Mouse (Mus musculus): ENCODE measurements around the gene Pafah1b1. TPM values are rescaled to one million over a fixed set of nuclear protein-coding genes. Genes with fewer than 3 reads are reported as not detected.

Gene Pafah1b1
- polyA plus RNA-seq, 1 experiment from 2014 or later = 59.6 TPM

DNA sequence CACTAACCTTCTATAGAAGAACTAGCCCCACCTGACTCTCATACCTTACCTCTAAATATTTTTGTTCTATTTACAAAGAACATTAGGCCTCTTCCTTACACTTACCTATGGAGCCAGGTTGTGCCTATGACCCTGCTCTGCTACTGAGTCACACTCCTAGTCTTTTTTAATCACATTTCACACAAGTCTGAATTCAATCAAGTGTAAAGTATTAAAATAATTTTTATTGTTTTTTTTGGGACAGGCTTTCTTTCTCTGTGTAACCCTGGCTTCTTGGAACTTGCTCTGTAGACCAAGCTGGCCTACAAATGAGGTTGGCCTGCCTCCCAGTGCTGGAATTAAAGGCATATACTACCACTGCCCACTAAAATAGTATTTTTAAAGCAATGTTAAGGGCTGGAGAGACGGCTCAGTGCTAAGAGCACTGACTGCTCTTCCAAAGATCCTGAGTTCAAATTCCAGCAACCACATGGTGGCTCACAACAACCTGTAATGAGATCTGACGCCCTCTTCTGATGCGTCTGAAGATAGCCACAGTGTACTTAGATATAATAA is 8.4 kb downstream of the Pafah1b1 start:
- no peaks in the 10 kb centered on the region for H3K36me3 ChIP-seq
- no peak overlapping the region for H3K4me3 ChIP-seq (replicated peaks)
- WGBS = 92% methylated on average over 3 of the region's 3 CpGs
- ATAC-seq = no peak
- H3K27ac ChIP-seq = no peak overlapping the region
- H3K9ac ChIP-seq (replicated peaks) = no peak overlapping the region
- no peaks in the 10 kb centered on the region for H3K27me3 ChIP-seq
- no peaks in the 10 kb centered on the region for H3K9me3 ChIP-seq
- H3K4me1 ChIP-seq (replicated peaks) = peaks cover 29% of the 10 kb centered on the region
- no peak overlapping the region for H3K4me2 ChIP-seq (replicated peaks)

DNA sequence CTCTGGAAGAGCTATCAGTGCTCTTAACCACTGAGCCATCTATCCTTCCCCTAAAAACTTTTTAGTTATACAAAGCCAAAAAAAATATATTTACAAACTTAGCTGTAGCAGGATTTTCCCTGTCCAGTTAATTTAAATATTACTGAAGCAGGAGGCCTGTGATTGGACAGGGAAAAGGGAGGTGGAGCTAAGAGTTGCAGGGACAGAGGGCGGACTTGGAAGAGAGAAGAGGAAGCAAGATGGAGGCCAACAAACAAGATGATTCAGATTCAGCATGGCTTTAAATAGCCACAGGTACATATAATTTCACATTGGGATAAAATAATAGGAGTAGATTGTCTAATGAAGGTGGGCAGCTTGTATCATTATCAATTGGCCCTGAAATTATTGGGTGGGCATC is 13.8 kb downstream of the Pafah1b1 start:
- 97% methylated on average over 1 of the region's 1 CpGs for WGBS
- 0 out of 2 replicates have a peak, but pooled peaks cover 4% of the 10 kb centered on the region for H3K4me1 ChIP-seq (replicated peaks)
- H3K36me3 ChIP-seq = no peaks in the 10 kb centered on the region

DNA sequence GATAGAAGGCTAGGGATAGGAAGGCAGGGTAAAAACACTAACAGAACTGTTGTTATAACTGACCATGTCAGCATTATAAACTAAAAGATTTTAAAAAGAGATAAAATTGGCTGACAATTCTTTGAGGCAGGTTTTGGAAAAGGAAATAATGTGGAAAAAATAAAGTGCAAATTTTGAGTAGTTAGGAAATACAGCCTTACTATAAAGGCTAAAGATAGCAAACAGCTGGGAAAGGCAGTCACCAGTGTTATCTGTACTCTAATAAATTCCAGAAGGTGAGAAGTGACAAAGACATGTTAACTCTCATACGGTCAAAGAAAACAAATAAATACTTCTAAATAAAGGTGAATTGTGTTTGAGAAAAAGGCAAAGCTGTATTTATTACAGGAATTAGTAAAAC is 15.7 kb downstream of the Pafah1b1 start:
- Histone ChIP-seq H3K27me3 (no peaks in the 10 kb centered on the region), H3K9me3 (no peaks in the 10 kb centered on the region), H3K4me1 (replicated peaks) (0 out of 2 replicates have a peak, but pooled peaks cover 4% of the 10 kb centered on the region), H3K4me3 (replicated peaks) (no peak overlapping the region), H3K27ac (no peak overlapping the region), H3K36me3 (no peaks in the 10 kb centered on the region), H3K4me2 (replicated peaks) (no peak overlapping the region), H3K9ac (replicated peaks) (no peak overlapping the region)
- ATAC-seq = no peak
- 93% methylated on average over 1 of the region's 1 CpGs for WGBS

More for the DNA sequence above, 13.8 kb downstream of the Pafah1b1 start:
- Histone ChIP-seq H3K27ac (no peak overlapping the region), H3K27me3 (no peaks in the 10 kb centered on the region), H3K9me3 (no peaks in the 10 kb centered on the region), H3K4me3 (replicated peaks) (no peak overlapping the region), H3K4me2 (replicated peaks) (no peak overlapping the region), H3K9ac (replicated peaks) (no peak overlapping the region)
- no peak for ATAC-seq

DNA sequence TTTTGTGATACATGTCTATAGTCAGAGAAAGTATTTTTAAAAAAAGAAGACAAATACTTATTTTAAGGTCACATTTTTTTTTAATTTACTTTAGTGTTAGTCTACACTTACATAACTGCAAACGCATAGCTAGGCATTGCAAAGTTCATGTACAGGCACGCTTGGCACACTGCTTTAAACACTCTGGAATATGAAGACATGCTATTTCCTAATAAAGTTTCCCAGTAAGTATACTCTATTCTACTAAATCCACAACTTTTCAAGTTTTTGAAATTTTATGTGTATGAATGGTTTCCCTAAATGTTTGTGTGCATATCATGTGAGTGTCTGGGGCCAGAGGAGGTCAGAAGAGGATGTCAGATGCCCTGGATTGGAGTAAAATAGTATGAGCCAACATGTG is 20.4 kb downstream of the Pafah1b1 start:
- Histone ChIP-seq H3K4me1 (replicated peaks) (no peaks in the 10 kb centered on the region), H3K27ac (no peak overlapping the region), H3K27me3 (no peaks in the 10 kb centered on the region), H3K36me3 (no peaks in the 10 kb centered on the region; the same call in 1 of the 2 replicates), H3K9ac (replicated peaks) (no peak overlapping the region), H3K4me2 (replicated peaks) (no peak overlapping the region), H3K9me3 (no peaks in the 10 kb centered on the region), H3K4me3 (replicated peaks) (no peak overlapping the region)
- ATAC-seq = no peak
- WGBS = 94% methylated on average over 2 of the region's 2 CpGs

DNA sequence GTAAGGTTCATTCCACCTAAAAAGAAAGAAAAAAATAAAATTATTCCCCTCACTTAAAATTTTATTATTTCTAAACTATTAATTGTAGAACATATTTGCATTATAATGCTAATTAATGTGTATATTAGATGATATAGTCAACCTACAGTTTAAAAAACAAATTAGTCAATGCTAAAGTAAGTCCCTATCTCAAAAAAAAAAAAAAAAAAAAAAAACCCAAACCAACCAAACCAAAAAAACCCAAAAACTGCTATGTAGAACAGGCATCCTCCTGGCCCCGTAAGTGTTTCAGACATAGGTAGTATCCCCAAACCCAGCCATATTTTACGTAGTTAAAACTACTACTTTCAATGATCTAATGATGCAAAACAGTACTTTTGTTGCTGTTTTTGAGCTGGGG is 25.0 kb downstream of the Pafah1b1 start:
- Histone ChIP-seq H3K9ac (replicated peaks) (no peak overlapping the region), H3K27me3 (no peaks in the 10 kb centered on the region), H3K4me2 (replicated peaks) (no peak overlapping the region), H3K36me3 (peaks cover 30% of the 10 kb centered on the region), H3K27ac (no peak overlapping the region), H3K4me1 (replicated peaks) (no peaks in the 10 kb centered on the region), H3K9me3 (no peaks in the 10 kb centered on the region), H3K4me3 (replicated peaks) (no peak overlapping the region)
- ATAC-seq = no peak
- 99% methylated on average over 2 of the region's 2 CpGs for WGBS

DNA sequence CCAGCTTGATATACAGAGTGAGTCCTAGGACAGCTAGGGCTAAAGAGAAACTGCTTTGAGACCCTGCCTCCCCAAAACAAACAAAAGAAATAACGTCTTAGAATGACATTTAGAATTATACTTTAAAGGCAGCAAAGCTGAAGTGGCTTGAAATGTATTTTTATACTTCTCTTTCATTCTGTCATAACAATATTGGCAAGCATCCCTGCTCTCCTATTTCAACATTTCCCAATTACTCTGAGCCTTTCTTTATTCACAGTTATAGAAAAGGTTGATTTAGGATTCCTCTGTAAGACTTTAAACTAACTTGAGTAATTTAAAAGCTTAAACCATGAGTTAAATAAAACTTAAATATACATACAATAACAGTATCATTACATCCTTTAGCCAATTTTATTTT is 32.3 kb downstream of the Pafah1b1 start:
- Histone ChIP-seq H3K36me3 (peaks cover 34% of the 10 kb centered on the region), H3K4me3 (replicated peaks) (no peak overlapping the region), H3K4me1 (replicated peaks) (no peaks in the 10 kb centered on the region), H3K4me2 (replicated peaks) (no peak overlapping the region), H3K9me3 (no peaks in the 10 kb centered on the region), H3K27ac (no peak overlapping the region), H3K27me3 (no peaks in the 10 kb centered on the region), H3K9ac (replicated peaks) (no peak overlapping the region)
- no peak for ATAC-seq
- 70% methylated on average over 1 of the region's 1 CpGs for WGBS

DNA sequence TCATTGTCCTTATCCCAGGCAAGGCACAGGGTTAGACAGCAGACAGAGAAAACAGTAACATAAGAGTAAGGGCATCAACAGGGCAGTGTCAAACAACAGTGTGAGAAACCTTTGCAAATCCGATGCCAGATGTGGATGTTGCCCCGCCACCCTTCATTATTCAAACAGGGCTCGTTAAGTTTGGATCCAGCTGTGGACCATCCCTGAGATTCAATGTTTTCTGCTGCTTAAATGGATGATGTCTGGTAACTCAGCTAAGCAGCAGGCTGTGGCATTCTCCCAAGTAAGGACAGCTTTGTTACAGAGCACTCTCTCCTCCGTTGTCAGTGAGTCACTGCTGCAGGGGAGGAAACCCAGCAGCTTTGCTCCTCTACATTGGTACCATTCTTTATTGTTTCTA is 49.3 kb downstream of the Pafah1b1 start:
- H3K9me3 ChIP-seq = no peaks in the 10 kb centered on the region
- H3K27me3 ChIP-seq = no peaks in the 10 kb centered on the region
- no peak overlapping the region for H3K27ac ChIP-seq
- no peak overlapping the region for H3K4me2 ChIP-seq (replicated peaks)
- peaks cover 58% of the 10 kb centered on the region for H3K36me3 ChIP-seq
- no peaks in the 10 kb centered on the region for H3K4me1 ChIP-seq (replicated peaks)
- WGBS = 83% methylated on average over 4 of the region's 4 CpGs
- H3K4me3 ChIP-seq (replicated peaks) = no peak overlapping the region
- H3K9ac ChIP-seq (replicated peaks) = no peak overlapping the region
- no peak for ATAC-seq

DNA sequence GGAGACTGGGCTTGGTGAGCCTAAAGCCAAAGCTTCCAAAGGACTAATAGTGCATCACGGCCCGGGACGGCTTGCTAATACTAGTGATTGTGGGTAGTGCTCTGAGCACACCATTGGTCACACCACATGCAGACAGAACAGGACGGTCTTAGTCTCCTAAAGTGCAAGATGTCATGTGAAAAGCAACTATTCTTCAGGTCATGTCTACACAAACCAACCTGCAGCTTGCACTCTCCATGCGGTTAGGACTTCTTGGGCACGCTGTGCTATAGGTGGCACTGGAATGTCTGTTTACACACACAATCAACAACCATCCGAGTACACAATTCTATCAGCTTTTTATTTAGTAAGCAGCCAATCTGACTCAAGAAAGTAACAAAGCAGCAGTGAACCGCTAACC is 49.8 kb downstream of the Pafah1b1 start:
- no peak overlapping the region for H3K4me3 ChIP-seq (replicated peaks)

DNA sequence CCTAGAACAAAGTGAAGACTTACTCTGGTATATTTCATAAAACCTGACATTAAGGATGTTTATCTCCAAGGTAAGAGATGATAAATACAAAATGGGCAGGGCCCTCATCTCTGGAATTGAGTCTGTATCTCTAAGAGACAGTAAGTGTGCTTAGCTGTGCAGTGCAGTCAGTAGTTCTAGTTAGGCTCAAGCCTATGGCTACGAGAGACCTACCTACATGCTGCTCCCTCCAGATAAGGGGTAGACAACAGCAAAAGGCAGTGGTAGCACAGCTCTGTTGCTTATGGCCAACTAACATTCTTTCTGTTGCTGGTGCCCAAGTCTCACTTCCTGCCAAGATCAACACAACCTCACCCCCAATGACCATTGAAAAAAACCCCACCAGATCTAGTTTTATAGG is 50.9 kb downstream of the Pafah1b1 start:
- Histone ChIP-seq H3K9me3 (no peaks in the 10 kb centered on the region), H3K4me2 (replicated peaks) (no peak overlapping the region), H3K4me3 (replicated peaks) (no peak overlapping the region), H3K27ac (no peak overlapping the region), H3K4me1 (replicated peaks) (no peaks in the 10 kb centered on the region), H3K9ac (replicated peaks) (no peak overlapping the region), H3K36me3 (peaks cover 54% of the 10 kb centered on the region), H3K27me3 (no peaks in the 10 kb centered on the region)
- 86% methylated on average over 1 of the region's 1 CpGs for WGBS
- no peak for ATAC-seq

More for the DNA sequence above, 49.8 kb downstream of the Pafah1b1 start:
- Histone ChIP-seq H3K27ac (no peak overlapping the region), H3K4me2 (replicated peaks) (no peak overlapping the region), H3K9ac (replicated peaks) (no peak overlapping the region), H3K9me3 (no peaks in the 10 kb centered on the region), H3K27me3 (no peaks in the 10 kb centered on the region), H3K36me3 (peaks cover 54% of the 10 kb centered on the region), H3K4me1 (replicated peaks) (no peaks in the 10 kb centered on the region)
- no peak for ATAC-seq
- WGBS = 96% methylated on average over 8 of the region's 8 CpGs

DNA sequence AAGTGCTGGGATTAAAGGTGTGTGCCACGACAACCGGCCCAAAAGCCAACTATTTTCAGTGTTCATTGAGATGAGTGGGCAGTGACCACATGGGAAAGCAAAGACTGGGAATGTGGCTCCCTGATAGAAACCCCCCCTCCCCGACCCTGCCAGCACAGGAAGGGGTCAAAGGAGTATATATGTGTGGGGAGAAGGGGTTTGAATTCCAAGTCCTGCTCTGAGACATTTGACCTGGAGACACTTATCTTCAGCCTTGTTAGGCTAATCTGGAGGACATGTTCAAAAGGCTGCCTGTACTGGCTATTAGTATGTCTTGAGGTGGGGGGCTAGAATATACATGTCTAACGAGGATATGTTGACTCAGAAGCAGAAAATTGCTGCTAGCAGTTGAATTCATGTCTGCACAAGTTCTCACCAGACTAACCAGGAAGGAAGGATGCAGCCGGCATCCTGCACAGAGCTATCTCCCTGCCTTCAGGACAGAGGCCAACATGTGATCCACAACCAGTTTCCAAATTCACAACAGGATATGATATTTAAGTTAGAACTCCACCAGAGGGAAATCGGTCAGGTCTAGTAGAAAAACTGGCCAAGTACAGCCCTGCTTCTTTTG is 51.5 kb downstream of the Pafah1b1 start:
- Histone ChIP-seq H3K4me1 (replicated peaks) (no peaks in the 10 kb centered on the region), H3K4me3 (replicated peaks) (no peak overlapping the region), H3K27me3 (no peaks in the 10 kb centered on the region), H3K9ac (replicated peaks) (no peak overlapping the region), H3K4me2 (replicated peaks) (no peak overlapping the region), H3K9me3 (no peaks in the 10 kb centered on the region), H3K27ac (no peak overlapping the region), H3K36me3 (peaks cover 53% of the 10 kb centered on the region)
- no peak for ATAC-seq
- 91% methylated on average over 6 of the region's 6 CpGs for WGBS

DNA sequence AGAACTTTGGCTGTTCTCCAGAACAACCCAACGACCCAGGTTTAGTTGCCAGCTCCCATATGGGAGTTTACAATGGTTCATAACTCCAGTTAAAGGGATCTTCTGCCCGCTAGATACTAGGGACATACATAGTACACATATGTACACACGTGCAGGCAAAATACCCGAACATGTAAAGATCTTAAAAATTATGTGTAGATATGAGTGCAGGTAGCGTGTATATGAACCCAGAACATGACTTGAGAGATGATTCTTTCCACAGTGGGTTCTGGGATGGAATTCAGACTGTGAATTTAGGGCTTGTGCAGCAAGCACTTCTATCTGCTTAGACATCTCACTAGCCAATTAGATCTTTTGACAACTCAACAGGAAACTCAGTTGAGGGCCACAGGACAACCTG is 52.6 kb downstream of the Pafah1b1 start:
- H3K4me1 ChIP-seq (replicated peaks) = no peaks in the 10 kb centered on the region
- 0 out of 2 replicates have a peak overlapping the region, but pooled peaks have one; percentile 30 for H3K27ac ChIP-seq
- WGBS = 95% methylated on average over 5 of the region's 5 CpGs
- H3K4me3 ChIP-seq (replicated peaks) = no peak overlapping the region
- ATAC-seq = no peak
- peaks cover 53% of the 10 kb centered on the region for H3K36me3 ChIP-seq
- H3K9me3 ChIP-seq = no peaks in the 10 kb centered on the region
- no peaks in the 10 kb centered on the region for H3K27me3 ChIP-seq
- no peak overlapping the region for H3K9ac ChIP-seq (replicated peaks)
- H3K4me2 ChIP-seq (replicated peaks) = no peak overlapping the region

DNA sequence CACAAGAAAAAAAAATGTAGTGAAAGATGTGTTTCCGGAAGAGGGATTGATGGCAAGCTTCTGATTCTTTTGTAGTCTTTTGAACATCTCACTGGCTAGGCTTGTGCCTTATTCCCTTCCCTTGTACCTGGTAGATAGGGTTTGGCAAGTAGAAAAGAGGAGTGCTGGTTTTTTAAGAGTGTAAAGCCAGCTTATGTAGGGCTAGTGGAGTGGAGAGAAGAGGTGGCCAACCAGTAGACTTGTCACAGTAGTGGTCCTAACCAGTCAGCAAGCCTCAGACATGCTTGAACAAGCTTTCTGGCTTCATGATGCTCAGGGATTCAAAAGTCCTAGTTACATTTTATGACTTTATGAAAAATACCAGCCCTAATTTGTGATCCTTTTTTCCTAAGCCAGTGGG is 53.5 kb downstream of the Pafah1b1 start:
- no peak overlapping the region for H3K27ac ChIP-seq

DNA sequence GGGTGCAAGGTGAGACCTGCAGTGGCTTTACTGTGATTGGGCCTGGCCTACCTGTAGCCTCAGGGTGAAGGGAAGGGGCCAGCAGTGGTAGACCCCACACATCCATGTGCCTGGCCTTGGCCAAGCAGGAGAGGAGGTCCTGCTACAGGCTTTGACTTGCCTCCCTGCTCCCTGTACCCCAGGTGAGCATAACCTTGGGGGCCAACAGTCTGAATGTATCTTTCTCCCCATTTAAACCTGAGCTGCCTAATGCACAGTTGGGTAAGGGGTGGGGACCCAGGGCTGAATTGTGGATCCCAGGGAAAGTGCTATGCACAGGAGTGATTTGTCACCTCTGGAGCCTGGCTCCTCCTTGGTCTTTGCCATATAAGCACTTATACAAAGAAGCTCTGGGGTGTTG is 54.3 kb downstream of the Pafah1b1 start:
- Histone ChIP-seq H3K36me3 (peaks cover 64% of the 10 kb centered on the region), H3K4me2 (replicated peaks) (no peak overlapping the region), H3K27ac (no peak overlapping the region), H3K4me3 (replicated peaks) (no peak overlapping the region), H3K27me3 (no peaks in the 10 kb centered on the region), H3K9ac (replicated peaks) (no peak overlapping the region), H3K4me1 (replicated peaks) (no peaks in the 10 kb centered on the region), H3K9me3 (no peaks in the 10 kb centered on the region)
- ATAC-seq = peak; percentile 22; the same call in 1 of the 2 replicates

More for the DNA sequence above, 53.5 kb downstream of the Pafah1b1 start:
- Histone ChIP-seq H3K27me3 (no peaks in the 10 kb centered on the region), H3K4me1 (replicated peaks) (no peaks in the 10 kb centered on the region), H3K9ac (replicated peaks) (no peak overlapping the region), H3K9me3 (no peaks in the 10 kb centered on the region), H3K4me2 (replicated peaks) (no peak overlapping the region), H3K36me3 (peaks cover 58% of the 10 kb centered on the region), H3K4me3 (replicated peaks) (no peak overlapping the region)
- 92% methylated on average over 1 of the region's 1 CpGs for WGBS
- ATAC-seq = no peak

Measured in midbrain, embryonic 13.5 days (tissue).